Mouse (Mus musculus) lung, embryonic 16.5 days (tissue): ENCODE measurements around the gene Bcl7c. TPM values are rescaled to one million over a fixed set of nuclear protein-coding genes. Genes with fewer than 3 reads are reported as not detected.
A peak's percentile ranks its signal among the peaks of the same experiment; 100 is the strongest.

Experiments used
- ATAC-seq: fragments of 200-750 bp; cut with Nextera tagmentation; 2 replicates; pipeline ENCODE4 v1.8.0; 2017; ENCODE audit warnings: low read depth, mild to moderate bottlenecking, moderate library complexity
- H3K27ac ChIP-seq: fragments of 300-500 bp; sonication (generic); 2 replicates; pipeline ENCODE4 v1.5.1; 2014; ENCODE audit warnings: mild to moderate bottlenecking, control low read depth, low read length
- H3K27me3 ChIP-seq: fragments of 300-500 bp; sonication (generic); 2 replicates; pipeline ENCODE4 v1.6.1; 2014; ENCODE audit warnings: low read depth, low read length, mixed read lengths; ENCODE audit not compliant: control insufficient read depth, insufficient read depth
- H3K36me3 ChIP-seq: fragments of 300-500 bp; sonication (generic); 2 replicates; pipeline ENCODE4 v1.6.1; 2014; ENCODE audit warnings: low read length; ENCODE audit not compliant: control insufficient read depth, insufficient read depth
- H3K4me1 ChIP-seq: fragments of 300-500 bp; sonication (generic); replicated peaks from 2 replicates; pipeline ENCODE4 v1.6.1; 2014; ENCODE audit warnings: low read length, mixed read lengths; ENCODE audit not compliant: control insufficient read depth, insufficient read depth
- H3K4me2 ChIP-seq: fragments of 300-500 bp; sonication (generic); 2 replicates; pipeline ENCODE4 v1.6.1; 2014; ENCODE audit warnings: low read depth, low read length, control low read depth
- H3K4me3 ChIP-seq: fragments of 300-500 bp; sonication (generic); 2 replicates; pipeline ENCODE4 v1.5.1; 2014; ENCODE audit warnings: mild to moderate bottlenecking, low read length, control low read depth
- H3K9ac ChIP-seq: fragments of 300-500 bp; sonication (generic); 2 replicates; pipeline ENCODE4 v1.6.1; 2014; ENCODE audit warnings: low read length, control low read depth
- H3K9me3 ChIP-seq: fragments of 300-500 bp; sonication (generic); 2 replicates; pipeline ENCODE4 v1.6.1; 2016; ENCODE audit warnings: low read length; ENCODE audit not compliant: control insufficient read depth
- WGBS: fragments of 180-500 bp; shearing (Covaris S2); extraction: QIAGEN DNeasy Blood & Tissue Kit; methylation state at CpG from one replicate; pipeline ENCODE4 v1.1.7; 2014; 5-methylcytosine and 5-hydroxymethylcytosine counted together
- polyA plus RNA-seq: library from polyadenylated mRNA; unstranded; fragments of >200 nt; fragmentation: Nextera tagmentation; extraction: Ambion mirVana; gene quantifications from 2 replicates; pipeline ENCODE4 v1.2.1, GENCODE M21; 2015

The Bcl7c gene
- polyA plus RNA-seq, 1 experiment from 2014 or later: 46.1 TPM

DNA sequence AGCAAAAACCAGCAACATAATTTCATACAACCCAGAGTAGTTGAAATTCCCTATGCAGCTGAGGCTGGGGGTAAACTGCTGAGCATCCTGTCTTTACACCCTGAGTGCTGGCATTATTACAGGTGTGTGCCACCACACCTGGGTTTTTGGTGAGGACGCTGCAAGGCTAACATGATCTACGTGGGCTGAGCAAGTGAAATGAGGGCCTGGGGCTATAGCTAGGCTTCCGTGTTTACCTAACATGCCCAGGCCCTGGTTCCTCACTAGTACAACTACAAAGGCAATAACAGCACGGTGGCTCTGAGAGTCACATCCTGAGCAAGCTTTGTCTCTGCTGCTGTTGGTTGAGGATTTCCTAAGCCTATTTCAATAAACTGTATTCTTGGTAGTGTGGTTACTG, 31.1 kb downstream of the Bcl7c start:
- H3K4me2 ChIP-seq: no peak overlapping the region
- H3K27me3 ChIP-seq: no peaks in the 10 kb centered on the region
- 93% methylated on average over 4 of the region's 4 CpGs for WGBS
- H3K9me3 ChIP-seq: no peaks in the 10 kb centered on the region
- H3K27ac ChIP-seq: no peak overlapping the region
- no peak overlapping the region for H3K4me3 ChIP-seq
- no peaks in the 10 kb centered on the region for H3K36me3 ChIP-seq
- no peak overlapping the region for H3K9ac ChIP-seq
- no peak for ATAC-seq
- H3K4me1 ChIP-seq: no peaks in the 10 kb centered on the region

DNA sequence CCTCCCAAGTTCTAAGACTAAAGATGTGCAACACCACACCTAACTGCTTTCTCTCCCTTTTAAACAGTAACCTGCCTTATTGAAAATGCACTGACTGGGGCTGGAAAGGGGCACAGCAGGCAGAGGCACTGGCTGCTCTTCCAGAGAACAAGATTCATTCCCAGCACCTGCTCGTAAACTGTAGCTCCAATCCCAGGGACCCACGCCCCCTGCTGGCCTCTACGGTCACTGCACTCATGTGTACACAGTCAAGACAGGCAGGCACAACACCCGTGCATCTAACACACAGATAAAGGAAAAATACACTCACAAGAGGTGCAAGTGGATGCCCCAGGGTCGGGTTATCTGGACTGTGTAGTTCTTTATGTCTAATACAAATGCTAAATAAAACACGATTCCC, 31.7 kb downstream of the Bcl7c start:
- H3K4me2 ChIP-seq: no peak overlapping the region
- no peak overlapping the region for H3K9ac ChIP-seq
- H3K36me3 ChIP-seq: no peaks in the 10 kb centered on the region
- WGBS: 67% methylated on average over 6 of the region's 6 CpGs
- no peak overlapping the region for H3K27ac ChIP-seq
- no peaks in the 10 kb centered on the region for H3K27me3 ChIP-seq
- no peak overlapping the region for H3K4me3 ChIP-seq
- no peaks in the 10 kb centered on the region for H3K9me3 ChIP-seq
- no peak for ATAC-seq
- no peaks in the 10 kb centered on the region for H3K4me1 ChIP-seq

DNA sequence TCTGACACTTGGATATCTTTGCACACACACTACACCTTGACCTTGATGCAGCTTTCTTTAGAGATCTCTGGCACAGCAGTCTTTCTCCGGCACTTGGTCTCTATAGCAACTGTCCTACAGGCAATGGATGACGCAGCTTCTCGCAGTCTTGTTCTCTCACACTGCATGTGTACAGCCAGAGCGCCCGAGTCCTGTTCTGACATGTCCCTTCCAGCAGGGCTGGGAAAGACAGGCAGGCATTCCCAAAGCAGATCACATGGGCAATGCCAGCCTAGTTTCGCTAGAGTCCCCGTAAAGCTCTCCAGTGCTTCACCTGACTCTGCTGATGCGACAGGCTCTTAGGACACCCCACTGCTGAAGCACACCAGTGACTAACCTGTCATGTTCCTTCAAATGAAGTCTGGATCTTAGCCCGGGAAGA, 33.3 kb downstream of the Bcl7c start:
- H3K27me3 ChIP-seq: no peaks in the 10 kb centered on the region

DNA sequence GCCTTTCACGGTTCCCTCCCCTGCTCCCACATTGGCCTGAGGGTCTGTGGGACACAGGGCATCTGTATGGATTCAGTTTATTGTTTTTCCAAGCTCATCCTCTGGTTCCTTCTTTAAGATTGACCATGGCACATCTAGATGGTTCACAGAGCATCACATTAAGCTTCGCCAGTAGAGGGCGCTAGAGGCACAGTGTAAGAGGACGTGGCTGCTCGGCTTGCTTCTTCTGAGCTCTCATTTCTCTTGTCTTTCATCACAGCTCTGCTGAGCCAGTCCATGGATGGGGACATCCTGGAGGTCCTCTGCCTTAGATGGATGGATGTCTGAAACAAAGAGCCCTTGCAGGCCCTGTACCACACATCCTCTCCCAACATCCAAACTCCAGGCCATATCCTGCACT, 33.8 kb downstream of the Bcl7c start:
- Histone ChIP-seq H3K9me3 (no peaks in the 10 kb centered on the region), H3K9ac (no peak overlapping the region; the same call in 1 of the 2 replicates), H3K4me2 (no peak overlapping the region), H3K4me1 (no peaks in the 10 kb centered on the region), H3K27ac (no peak overlapping the region), H3K4me3 (no peak overlapping the region), H3K36me3 (no peaks in the 10 kb centered on the region), H3K27me3 (no peaks in the 10 kb centered on the region)
- ATAC-seq: peak; percentile 87
- WGBS: 4% methylated on average over 5 of the region's 5 CpGs

More for the DNA sequence above, 33.3 kb downstream of the Bcl7c start:
- Histone ChIP-seq H3K4me2 (no peak overlapping the region), H3K9me3 (no peaks in the 10 kb centered on the region), H3K27ac (no peak overlapping the region), H3K4me1 (no peaks in the 10 kb centered on the region), H3K9ac (no peak overlapping the region), H3K36me3 (no peaks in the 10 kb centered on the region), H3K4me3 (no peak overlapping the region)
- ATAC-seq: peak; percentile 24; the same call in 1 of the 2 replicates
- WGBS: 71% methylated on average over 9 of the region's 9 CpGs

DNA sequence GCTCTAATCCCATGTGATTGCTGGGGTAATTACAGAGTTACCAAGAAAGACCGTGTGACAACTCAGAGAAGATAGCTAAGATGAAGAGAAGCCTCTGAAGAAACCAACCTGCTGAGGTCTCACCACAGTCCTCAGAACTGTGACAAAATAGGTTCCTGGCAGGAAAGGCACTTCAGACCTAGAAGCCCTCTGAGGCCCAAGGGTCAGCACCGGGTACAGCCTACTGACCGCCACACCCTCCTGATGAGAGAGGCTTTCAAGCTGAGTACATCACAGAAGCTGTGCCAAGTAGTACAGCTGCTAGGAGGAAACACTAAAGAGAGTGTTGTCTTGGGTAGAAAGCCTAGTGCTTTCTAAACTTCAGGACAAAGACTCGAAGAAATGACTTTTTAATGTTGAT, 36.0 kb downstream of the Bcl7c start:
- Histone ChIP-seq H3K4me1 (no peaks in the 10 kb centered on the region), H3K4me3 (no peak overlapping the region), H3K27ac (no peak overlapping the region), H3K9ac (no peak overlapping the region), H3K9me3 (no peaks in the 10 kb centered on the region), H3K36me3 (no peaks in the 10 kb centered on the region), H3K4me2 (no peak overlapping the region), H3K27me3 (no peaks in the 10 kb centered on the region)
- 68% methylated on average over 4 of the region's 4 CpGs for WGBS
- ATAC-seq: no peak

DNA sequence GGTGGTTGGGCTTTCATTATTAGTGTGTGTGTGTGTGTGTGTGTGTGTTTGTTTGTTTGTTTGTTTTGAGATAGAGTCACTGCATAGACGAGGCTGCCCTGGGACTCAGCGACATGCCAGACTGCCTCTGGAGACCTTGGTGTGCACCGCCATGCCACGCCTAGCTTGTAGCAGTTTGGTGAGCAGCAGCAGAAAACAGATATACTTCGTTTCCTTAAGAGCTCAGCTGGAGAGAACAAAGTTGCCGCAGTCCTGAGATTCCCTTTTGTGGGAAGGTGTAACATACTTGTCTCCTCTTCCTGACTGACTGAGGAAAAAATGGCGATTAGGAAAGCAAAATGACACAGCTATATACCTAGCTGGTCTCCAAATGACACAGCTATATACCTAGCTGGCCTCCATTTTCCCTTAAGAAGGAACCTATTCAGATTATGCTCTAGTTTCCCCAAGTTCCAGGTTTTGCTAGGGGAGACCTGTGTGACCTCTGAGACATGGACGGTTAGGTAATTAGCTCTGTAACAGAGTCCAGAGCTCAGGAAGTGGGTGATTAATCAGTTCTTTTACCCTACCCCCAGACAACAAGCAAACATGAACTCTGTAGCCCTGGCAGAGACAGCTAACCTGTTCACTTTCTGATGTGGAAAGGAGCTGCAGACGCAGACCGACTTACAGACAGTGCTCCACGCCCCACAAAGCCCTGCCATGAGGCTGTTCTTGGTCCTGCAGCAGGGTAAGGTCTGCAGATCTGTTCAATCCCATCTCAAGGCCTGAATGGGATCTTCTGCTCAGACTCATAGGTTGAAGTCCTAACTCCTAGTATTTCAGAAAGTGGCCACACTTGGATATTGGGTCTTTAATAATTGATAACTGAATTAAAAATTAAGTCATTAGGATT, 36.6 kb downstream of the Bcl7c start:
- H3K9me3 ChIP-seq: no peaks in the 10 kb centered on the region
- H3K4me2 ChIP-seq: no peak overlapping the region
- ATAC-seq: no peak
- WGBS: 62% methylated on average over 11 of the region's 11 CpGs
- no peak overlapping the region for H3K9ac ChIP-seq
- H3K27me3 ChIP-seq: no peaks in the 10 kb centered on the region
- no peaks in the 10 kb centered on the region for H3K4me1 ChIP-seq
- H3K36me3 ChIP-seq: no peaks in the 10 kb centered on the region
- no peak overlapping the region for H3K4me3 ChIP-seq
- no peak overlapping the region for H3K27ac ChIP-seq

DNA sequence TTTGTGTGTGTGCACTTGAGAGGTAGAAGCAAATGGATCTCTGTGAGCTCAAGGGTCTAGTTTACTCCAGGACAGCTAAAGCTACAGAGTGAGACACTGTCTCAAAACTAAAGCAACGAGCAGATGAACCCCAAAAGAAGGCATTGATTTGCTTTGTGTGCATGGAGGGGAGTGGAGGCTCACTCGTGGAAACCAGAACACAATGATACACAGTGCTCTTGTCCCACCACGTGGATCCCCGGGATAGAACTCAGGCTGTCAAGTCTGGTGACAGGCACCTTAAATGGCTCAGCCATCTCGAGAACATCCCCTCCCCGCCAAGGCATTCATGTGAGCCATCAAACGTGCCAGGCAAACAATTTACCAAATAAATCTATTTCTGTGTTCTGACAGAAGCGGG, 41.6 kb downstream of the Bcl7c start:
- ATAC-seq: no peak
- Histone ChIP-seq H3K9me3 (no peaks in the 10 kb centered on the region), H3K9ac (no peak overlapping the region), H3K27me3 (no peaks in the 10 kb centered on the region), H3K4me1 (no peaks in the 10 kb centered on the region), H3K36me3 (no peaks in the 10 kb centered on the region), H3K4me3 (no peak overlapping the region), H3K27ac (no peak overlapping the region), H3K4me2 (no peak overlapping the region)
- 68% methylated on average over 8 of the region's 8 CpGs for WGBS

DNA sequence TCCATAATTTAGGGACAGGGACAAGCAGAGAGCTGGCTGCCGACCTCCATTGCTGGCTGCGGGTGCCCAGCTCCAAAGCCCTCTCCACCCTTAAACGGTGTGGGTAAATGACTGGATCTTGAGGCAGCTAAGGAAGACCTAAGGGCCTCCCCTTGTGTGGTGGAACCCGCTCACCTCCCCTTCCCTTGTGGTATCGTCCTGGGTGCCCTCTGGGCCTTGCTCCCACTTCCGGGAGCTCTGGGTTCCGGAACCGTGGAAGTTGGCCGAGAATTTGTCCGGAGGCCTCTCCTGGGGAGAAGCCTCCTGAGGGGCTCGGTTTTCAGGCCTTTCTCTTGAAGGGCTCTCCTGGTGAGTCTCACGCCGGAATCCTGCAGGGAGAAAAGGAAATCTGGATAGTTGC, 42.1 kb downstream of the Bcl7c start:
- H3K4me1 ChIP-seq: no peaks in the 10 kb centered on the region
- no peak overlapping the region for H3K4me3 ChIP-seq
- H3K9ac ChIP-seq: no peak overlapping the region
- ATAC-seq: no peak
- H3K4me2 ChIP-seq: no peak overlapping the region
- 88% methylated on average over 13 of the region's 13 CpGs for WGBS
- H3K27me3 ChIP-seq: no peaks in the 10 kb centered on the region
- H3K9me3 ChIP-seq: no peaks in the 10 kb centered on the region
- H3K36me3 ChIP-seq: no peaks in the 10 kb centered on the region
- H3K27ac ChIP-seq: no peak overlapping the region

DNA sequence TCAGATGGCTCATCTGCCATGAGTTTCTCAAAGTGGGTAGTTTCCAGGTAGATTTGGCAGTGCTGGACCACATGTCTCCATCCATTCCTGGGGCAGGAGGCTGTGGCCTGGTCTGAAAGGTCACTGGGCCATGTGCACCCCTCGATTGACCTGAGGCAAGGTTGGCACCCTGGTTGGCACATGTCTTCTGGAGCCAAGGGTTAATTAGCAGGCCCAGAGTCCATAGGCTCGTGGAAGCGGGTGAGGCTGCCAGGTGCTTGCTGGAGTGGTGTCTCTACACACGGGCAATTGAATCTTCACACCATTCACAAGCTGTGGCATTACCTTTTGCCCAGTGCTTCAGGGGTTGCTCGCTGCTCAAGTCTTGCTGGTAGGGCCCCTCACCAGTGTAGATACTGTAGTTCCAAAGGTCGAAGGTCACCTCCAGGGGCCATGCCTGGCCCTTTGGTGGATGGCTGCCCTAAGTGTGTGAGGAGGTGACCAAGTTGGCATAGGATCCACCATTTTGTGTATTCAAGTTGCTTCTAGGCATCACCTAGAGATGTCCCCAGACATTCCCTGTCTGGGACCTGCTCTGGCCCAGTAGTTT, 42.6 kb downstream of the Bcl7c start:
- Histone ChIP-seq H3K27me3 (no peaks in the 10 kb centered on the region), H3K9me3 (no peaks in the 10 kb centered on the region), H3K9ac (no peak overlapping the region), H3K4me3 (no peak overlapping the region), H3K4me1 (no peaks in the 10 kb centered on the region), H3K27ac (no peak overlapping the region), H3K4me2 (no peak overlapping the region), H3K36me3 (no peaks in the 10 kb centered on the region)
- no peak for ATAC-seq
- WGBS: 90% methylated on average over 6 of the region's 6 CpGs
